Comparison of ENCODE assay signal across 21 mouse cellular contexts in the genomic region with DNA sequence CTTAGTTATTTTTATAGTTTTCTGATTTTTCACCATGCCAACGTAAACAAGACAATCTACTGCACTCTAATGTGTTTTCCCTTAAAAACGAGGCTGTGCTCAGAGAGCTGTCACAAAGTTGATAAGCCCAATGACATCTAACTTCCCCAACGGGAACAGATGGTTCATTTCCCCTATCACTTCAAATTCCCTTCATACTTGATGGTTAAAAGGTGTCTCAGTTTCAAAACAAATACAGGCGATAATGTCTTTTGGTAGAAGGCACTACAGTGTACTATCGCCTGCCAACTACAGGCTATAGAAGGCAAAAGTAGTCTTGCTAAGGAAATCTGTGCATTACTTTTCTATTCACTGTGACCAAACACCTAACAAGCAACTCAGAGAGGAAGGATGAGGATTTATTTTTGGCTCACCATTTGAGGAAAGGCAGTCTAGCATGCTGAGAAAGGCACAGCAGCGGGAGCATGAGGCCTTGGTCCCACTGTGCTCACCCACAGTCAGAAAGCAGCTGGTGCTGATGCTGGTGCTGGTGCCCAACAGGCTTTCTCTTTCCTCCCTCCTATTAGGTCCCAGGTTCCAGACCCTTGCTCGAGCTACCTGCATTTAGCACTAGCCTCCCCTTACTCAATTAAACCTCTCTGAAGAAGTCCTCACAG.
DNase-seq lines count a peak whose midpoint lies in the region; ATAC-seq and TF ChIP-seq lines count a peak whose summit lies in the region.
"Had no signal": no experiment of that assay in that cellular context is flagged by ENCODE, and none has a peak within 500 bp of the region (broad histone marks: within the 10 kb centered on the region; RNA-seq: fewer than 3 reads in every experiment).

No protein-coding gene starts in this region.

- WGBS in lung, embryonic 14.5 days: 20% methylated on average over 7 of the region's 7 CpGs

- H3K9me3 ChIP-seq in lung, embryonic 14.5 days (ENCODE audit: low read depth, low read length): no peaks in the 10 kb centered on the region
- H3K9me3 ChIP-seq: hindbrain, embryonic 10.5 days; limb, embryonic 10.5 days; midbrain, embryonic 15.5 days; neural tube, embryonic 15.5 days had no signal

- no peaks in the 10 kb centered on the region for H3K36me3 ChIP-seq in lung, embryonic 14.5 days (ENCODE audit: insufficient read depth)
- H3K36me3 ChIP-seq: hindbrain, embryonic 10.5 days; limb, embryonic 10.5 days; midbrain, embryonic 15.5 days; neural tube, embryonic 15.5 days had no signal

- DNase-seq in cerebellum, postnatal 4 days (ENCODE audit: low spot score in 2 of 2): no peak
- peak; percentile 77 for DNase-seq in lung, embryonic 14.5 days
- no peak for DNase-seq in lung, postnatal 4 days
- peak; percentile 10 for DNase-seq in lung, postnatal 10 days
- DNase-seq in spleen, adult 18-20 months: no peak
- no peak for DNase-seq in heart, adult 8-10 months (ENCODE audit: low spot score)
- no peak for DNase-seq in heart, adult 18-20 months
- DNase-seq: adrenal gland, adult 8-10 months; gastrocnemius, postnatal 14 days; heart, adult 2 months; kidney, adult 18-20 months; kidney, postnatal 10 days; liver, postnatal 0 days; right cerebral cortex, postnatal 4 days had no signal

- no peak overlapping the region for H3K4me2 ChIP-seq in lung, embryonic 14.5 days
- H3K4me2 ChIP-seq: midbrain, embryonic 15.5 days; neural tube, embryonic 15.5 days had no signal

- no peak overlapping the region for H3K9ac ChIP-seq in lung, embryonic 14.5 days
- H3K9ac ChIP-seq: liver, postnatal 0 days; midbrain, embryonic 15.5 days; neural tube, embryonic 15.5 days had no signal

- H3K4me1 ChIP-seq in lung, embryonic 14.5 days (ENCODE audit: insufficient read depth): no peaks in the 10 kb centered on the region
- H3K4me1 ChIP-seq: hindbrain, embryonic 10.5 days; limb, embryonic 10.5 days; midbrain, embryonic 15.5 days had no signal

- H3K27ac ChIP-seq in lung, embryonic 14.5 days (ENCODE audit: low read depth): no peak overlapping the region
- H3K27ac ChIP-seq: heart, adult 2 months; hindbrain, embryonic 10.5 days; left cerebral cortex, adult 2 months; limb, embryonic 10.5 days; midbrain, embryonic 15.5 days; neural tube, embryonic 15.5 days; stomach, postnatal 0 days had no signal

- H3K4me3 ChIP-seq in lung, embryonic 14.5 days (ENCODE audit: low read depth, low read length): no peak overlapping the region
- H3K4me3 ChIP-seq: heart, adult 2 months; hindbrain, embryonic 10.5 days; left cerebral cortex, adult 2 months; limb, embryonic 10.5 days; midbrain, embryonic 15.5 days; neural tube, embryonic 15.5 days had no signal

- no peaks in the 10 kb centered on the region for H3K27me3 ChIP-seq in lung, embryonic 14.5 days (ENCODE audit: insufficient read depth, low read length)
- H3K27me3 ChIP-seq: midbrain, embryonic 15.5 days; neural tube, embryonic 15.5 days had no signal

- TF ChIP-seq CTCF in lung, embryonic 14.5 days (IDR thresholded peaks at IDR 0.05; ENCODE audit: low read depth): no peak

- peak; percentile 70; the same call in 1 of the 2 replicates for ATAC-seq in cerebellum, adult (ENCODE audit: insufficient number of reproducible peaks, low FRiP score, low TSS enrichment)
- ATAC-seq in lung, embryonic 14.5 days (ENCODE audit: insufficient read depth): peak; percentile 52
- ATAC-seq: liver, postnatal 0 days; midbrain, embryonic 15.5 days had no signal

Comparison
In these comparisons a context has a peak if more than half of its experiments do, and no peak if none do; other contexts are left out.
1. DNase-seq: peak in lung, embryonic 14.5 days (single experiment) and lung, postnatal 10 days (single experiment); none in cerebellum, postnatal 4 days (0 of 2), lung, postnatal 4 days (0 of 2), spleen, adult 18-20 months (0 of 2), heart, adult 8-10 months (single experiment) and heart, adult 18-20 months (0 of 2).